Mouse (Mus musculus) small intestine, adult 2 months (tissue): ENCODE results near the gene Rcl1. TPM values are rescaled to one million over a fixed set of nuclear protein-coding genes. Genes with fewer than 3 reads are reported as not detected.

Source experiments
- H3K27ac ChIP-seq: fragments of 200-500 bp; 2 replicates; pipeline ENCODE4 v1.5.1; 2012; ENCODE audit warnings: low read depth, low read length, control low read depth, inconsistent platforms; ENCODE audit not compliant: insufficient read depth
- H3K27me3 ChIP-seq: fragments of 200-500 bp; 2 replicates; pipeline ENCODE4 v1.6.1; 2012; ENCODE audit warnings: mild to moderate bottlenecking, moderate library complexity, low read length, inconsistent platforms; ENCODE audit not compliant: control insufficient read depth, insufficient read depth
- H3K36me3 ChIP-seq: fragments of 200-500 bp; 2 replicates; pipeline ENCODE4 v1.6.1; 2012; ENCODE audit warnings: mild to moderate bottlenecking, low read length, control low read depth, inconsistent platforms; ENCODE audit not compliant: control insufficient read depth, insufficient read depth
- H3K4me1 ChIP-seq: fragments of 200-500 bp; 2 replicates; pipeline ENCODE4 v1.6.1; 2012; ENCODE audit warnings: low read length, inconsistent platforms, mixed read lengths; ENCODE audit not compliant: control insufficient read depth, insufficient read depth, insufficient read length
- H3K4me3 ChIP-seq: fragments of 200-500 bp; 2 replicates; pipeline ENCODE4 v1.5.1; 2012; ENCODE audit warnings: low read depth, mild to moderate bottlenecking, control low read depth, inconsistent platforms, low read length, moderate library complexity
- CTCF ChIP-seq: fragments of 200-500 bp; IDR thresholded peaks from 2 replicates; pipeline ENCODE4 v1.5.1; 2012; ENCODE audit warnings: low read depth, mild to moderate bottlenecking, control low read depth, inconsistent platforms, low read length, moderate library complexity, mixed read lengths; ENCODE audit not compliant: insufficient replicate concordance, insufficient read length; ENCODE audit errors: extremely low read depth
- POLR2A ChIP-seq: fragments of 200-500 bp; IDR thresholded peaks from 2 replicates; pipeline ENCODE4 v1.6.1; 2012; ENCODE audit warnings: low read depth, mild to moderate bottlenecking, control low read depth, inconsistent platforms, low read length, moderate library complexity
- WGBS: fragments of 180-500 bp; shearing (Covaris S2); methylation state at CpG from one replicate; pipeline ENCODE4 v1.1.7; 2018; 5-methylcytosine and 5-hydroxymethylcytosine counted together
- polyA plus RNA-seq: library from polyadenylated mRNA; depleted of rRNA; stranded (reverse); fragments of >200 nt; gene quantifications from 2 replicates; pipeline ENCODE4 v1.2.3, GENCODE M21; 2012

Gene Rcl1
- polyA plus RNA-seq, 1 experiment, result 9.9 TPM

- Histone ChIP-seq H3K36me3 (no peaks in the 10 kb centered on the region), H3K27ac (no peak overlapping the region), H3K4me3 (no peak overlapping the region), H3K27me3 (no peaks in the 10 kb centered on the region), H3K4me1 (peaks cover 19% of the 10 kb centered on the region; the same call in 1 of the 2 replicates)
- WGBS, result 86% methylated on average over 3 of the region's 3 CpGs
- TF ChIP-seq CTCF (no peak), POLR2A (no peak)
These were observed 54.4 kb downstream of the Rcl1 start for GRCm38 (mm10) chr19:29155552-29155951.

GRCm38 (mm10) chr19:29156417-29156816 lies 55.2 kb downstream of the Rcl1 start:
- Histone ChIP-seq H3K4me1 (peaks cover 19% of the 10 kb centered on the region; the same call in 1 of the 2 replicates), H3K27ac (peak overlapping the region; percentile 67; the same call in 1 of the 2 replicates), H3K27me3 (no peaks in the 10 kb centered on the region), H3K36me3 (no peaks in the 10 kb centered on the region), H3K4me3 (no peak overlapping the region)
- no peak for TF ChIP-seq POLR2A
- no peak for TF ChIP-seq CTCF
- WGBS, result 44% methylated on average over 3 of the region's 3 CpGs

GRCm38 (mm10) chr19:29157678-29158466 lies 56.7 kb downstream of the Rcl1 start:
- Histone ChIP-seq H3K36me3 (no peaks in the 10 kb centered on the region), H3K27ac (peak overlapping the region; percentile 74; the same call in 1 of the 2 replicates), H3K4me3 (no peak overlapping the region), H3K4me1 (peaks cover 19% of the 10 kb centered on the region; the same call in 1 of the 2 replicates), H3K27me3 (no peaks in the 10 kb centered on the region)
- TF ChIP-seq POLR2A (no peak), CTCF (no peak)
- WGBS, result 43% methylated on average over 5 of the region's 5 CpGs

DNA sequence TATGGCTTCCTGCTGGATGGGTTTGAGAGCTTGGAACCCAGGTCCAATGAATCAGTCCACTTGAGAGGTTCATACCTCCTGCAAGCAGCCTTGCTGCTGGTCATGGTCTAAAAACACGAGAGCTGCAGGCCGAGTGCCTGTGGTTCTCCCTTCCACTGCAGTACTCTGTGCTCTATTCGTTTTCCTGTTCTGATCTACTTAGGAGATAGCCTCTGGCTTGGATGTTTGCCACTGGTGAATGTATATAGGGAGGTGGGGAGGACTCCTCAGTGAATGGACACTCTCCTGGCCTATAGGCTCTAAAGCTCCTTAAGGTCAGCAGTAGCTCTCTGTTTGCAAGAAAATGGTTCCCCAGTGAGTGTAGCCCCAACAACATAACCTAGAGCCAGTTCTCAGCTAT lies 57.3 kb downstream of the Rcl1 start:
- H3K27me3 ChIP-seq, result no peaks in the 10 kb centered on the region
- peaks cover 19% of the 10 kb centered on the region; the same call in 1 of the 2 replicates for H3K4me1 ChIP-seq
- no peaks in the 10 kb centered on the region for H3K36me3 ChIP-seq
- peak overlapping the region; percentile 52; the same call in 1 of the 2 replicates for H3K27ac ChIP-seq
- TF ChIP-seq POLR2A, result no peak
- TF ChIP-seq CTCF, result no peak
- H3K4me3 ChIP-seq, result no peak overlapping the region
- WGBS, result 46% methylated on average over 3 of the region's 3 CpGs

DNA sequence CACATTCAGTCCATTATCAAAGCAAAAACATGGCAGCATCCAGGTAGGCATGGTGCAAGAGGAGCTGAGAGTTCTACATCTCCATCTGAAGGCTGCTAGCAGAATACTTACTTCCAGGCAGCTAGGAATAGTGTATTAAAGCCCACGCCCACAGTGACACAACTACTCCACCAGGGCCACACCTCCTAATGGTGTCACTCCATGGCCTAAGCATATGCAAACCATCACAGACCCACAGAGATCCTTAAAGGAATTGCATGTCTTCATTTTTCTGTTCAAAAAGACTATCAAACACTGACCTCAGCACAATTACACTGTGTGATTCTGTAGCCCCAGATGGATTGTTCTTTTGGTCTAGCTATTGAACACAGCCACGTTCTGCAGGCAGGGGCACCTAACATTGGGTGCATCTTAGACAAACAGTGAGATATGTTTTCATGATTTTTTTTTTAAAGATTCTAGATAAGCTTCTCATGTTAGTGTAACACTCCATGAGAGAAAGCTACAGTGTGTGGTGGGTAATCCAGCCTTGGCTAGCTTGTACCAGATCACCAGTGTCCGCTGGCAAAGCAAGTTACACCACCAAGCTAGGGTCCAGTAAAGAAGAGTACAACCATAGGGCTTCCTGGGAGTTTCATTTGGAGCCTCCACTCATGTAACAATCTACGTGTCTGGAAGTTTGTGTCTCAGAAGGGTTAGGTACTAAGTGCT lies 62.8 kb downstream of the Rcl1 start:
- 95% methylated on average over 4 of the region's 4 CpGs for WGBS
- TF ChIP-seq POLR2A (no peak), CTCF (no peak)

GRCm38 (mm10) chr19:29164528-29165166 lies 63.5 kb downstream of the Rcl1 start:
- TF ChIP-seq CTCF (no peak), POLR2A (no peak)
- H3K27ac ChIP-seq, result no peak overlapping the region
- 79% methylated on average over 7 of the region's 7 CpGs for WGBS
- no peaks in the 10 kb centered on the region; the same call in 1 of the 2 replicates for H3K4me1 ChIP-seq
- H3K36me3 ChIP-seq, result no peaks in the 10 kb centered on the region
- no peak overlapping the region for H3K4me3 ChIP-seq
- H3K27me3 ChIP-seq, result no peaks in the 10 kb centered on the region

More for the DNA sequence above, 62.8 kb downstream of the Rcl1 start:
- H3K4me3 ChIP-seq, result no peak overlapping the region
- no peak overlapping the region for H3K27ac ChIP-seq
- no peaks in the 10 kb centered on the region for H3K27me3 ChIP-seq
- H3K36me3 ChIP-seq, result no peaks in the 10 kb centered on the region
- H3K4me1 ChIP-seq, result no peaks in the 10 kb centered on the region; the same call in 1 of the 2 replicates

DNA sequence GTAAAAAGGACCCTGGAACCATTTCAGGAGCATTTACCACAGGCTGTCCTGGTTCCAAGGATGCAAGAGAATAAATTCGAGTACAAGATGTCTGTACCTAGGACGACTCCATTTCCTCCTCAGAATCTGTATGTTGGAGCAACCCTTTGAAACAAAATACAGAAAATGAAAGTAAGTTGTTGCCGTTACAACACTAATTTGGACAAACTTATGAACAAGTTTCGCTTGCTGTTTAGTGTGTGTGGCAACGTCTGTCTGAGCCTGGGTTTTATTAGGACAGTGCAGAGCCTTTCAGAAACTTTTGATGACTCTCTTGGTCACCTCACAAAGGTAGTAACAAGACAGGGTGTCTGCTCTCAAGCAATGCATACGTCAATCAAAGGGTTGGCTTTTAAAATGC lies 66.8 kb downstream of the Rcl1 start:
- H3K4me3 ChIP-seq, result no peak overlapping the region
- H3K4me1 ChIP-seq, result no peaks in the 10 kb centered on the region; the same call in 1 of the 2 replicates
- H3K27ac ChIP-seq, result no peak overlapping the region
- H3K36me3 ChIP-seq, result no peaks in the 10 kb centered on the region
- WGBS, result 48% methylated on average over 6 of the region's 6 CpGs
- no peaks in the 10 kb centered on the region for H3K27me3 ChIP-seq
- TF ChIP-seq CTCF, result no peak
- no peak for TF ChIP-seq POLR2A
